Mouse (Mus musculus) E14TG2a.4 (cell line): ENCODE measurements around the gene Slc4a8.

Source experiments
- CTCF ChIP-seq: conservative IDR thresholded peaks from 2 replicates; pipeline ENCODE4 v1.5.1; 2014; ENCODE audit warnings: low read length
- NANOG ChIP-seq: IDR thresholded peaks from 2 replicates; pipeline ENCODE4 v1.6.1; 2014; ENCODE audit warnings: borderline replicate concordance, low read length, mixed read lengths
- POU5F1 ChIP-seq: IDR thresholded peaks from 2 replicates; pipeline ENCODE4 v1.6.1; 2014; ENCODE audit warnings: low read length, borderline replicate concordance

GRCm38 (mm10) chr15:100766826-100767225 lies 5.3 kb downstream of the Slc4a8 start:
- TF ChIP-seq CTCF (no peak), POU5F1 (no peak), NANOG (no peak)
